In the genomic region with DNA sequence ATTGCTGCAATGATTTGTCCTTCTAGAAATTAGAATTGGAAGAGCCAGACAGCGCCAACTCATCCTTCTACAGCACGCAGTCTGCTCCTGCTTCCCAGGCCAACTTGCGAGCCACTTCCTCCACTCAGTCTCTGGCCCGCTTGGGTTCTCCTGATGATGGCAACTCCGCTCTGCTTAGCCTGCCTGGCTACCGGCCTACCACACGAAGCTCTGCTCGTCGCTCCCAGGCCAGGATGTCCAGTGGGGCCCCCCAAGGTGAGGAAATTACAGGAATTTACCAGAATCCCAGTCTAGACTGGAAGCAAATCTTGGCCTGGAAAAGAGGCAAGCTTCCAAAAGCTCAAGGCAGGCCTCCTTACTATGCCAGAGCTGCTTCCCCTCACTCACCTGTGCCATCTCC, we compare ENCODE assay signal across 26 mouse cellular contexts. TPM values are rescaled to one million over a fixed set of nuclear protein-coding genes. Genes with fewer than 3 reads are reported as not detected.
DNase-seq lines count a peak whose midpoint lies in the region; ATAC-seq lines count a peak whose summit lies in the region.
"Had no signal": no experiment of that assay in that cellular context is flagged by ENCODE, and none has a peak within 500 bp of the region (broad histone marks: within the 10 kb centered on the region; RNA-seq: fewer than 3 reads in every experiment).

No protein-coding gene starts in this region.

- intact Hi-C loops in heart, postnatal 36 days (cut with DNase I) = no loop called here

- peak; percentile 35 for DNase-seq in adrenal gland, adult 2 months
- DNase-seq in adrenal gland, adult 8-10 months = no peak
- no peak for DNase-seq in forebrain, embryonic 11.5 days (ENCODE audit: low spot score)
- DNase-seq in heart, postnatal 36 days = no peak
- peak; percentile 58 for DNase-seq in cerebellum, postnatal 14 days
- DNase-seq in right cerebral cortex, postnatal 10 days (ENCODE audit: low spot score in 2 of 2) = no peak
- DNase-seq: adrenal gland, postnatal 14 days; gastrocnemius, postnatal 10 days; kidney, adult 9 months; kidney, postnatal 10 days; lung, embryonic 14.5 days; lung, postnatal 14 days; right cerebral cortex, postnatal 4 days; thymus, adult 18-20 months; thymus, postnatal 25 days had no signal

- ATAC-seq in forebrain, embryonic 15.5 days (replicated peaks) = no peak
- no peak for ATAC-seq in forebrain, embryonic 11.5 days (replicated peaks; ENCODE audit: low FRiP score)
- no peak for ATAC-seq in heart, embryonic 13.5 days (ENCODE audit: extremely low read depth, insufficient number of reproducible peaks, low FRiP score, low TSS enrichment)
- ATAC-seq: intestine, postnatal 0 days had no signal

- no peaks in the 10 kb centered on the region for H3K4me1 ChIP-seq in forebrain, embryonic 15.5 days
- H3K4me1 ChIP-seq in forebrain, embryonic 11.5 days (replicated peaks; ENCODE audit: control insufficient read depth, insufficient read depth, low read length) = no peaks in the 10 kb centered on the region
- peaks cover 1% of the 10 kb centered on the region; the same call in 1 of the 2 replicates for H3K4me1 ChIP-seq in heart, embryonic 13.5 days
- H3K4me1 ChIP-seq: heart, embryonic 10.5 days; limb, embryonic 12.5 days; midbrain, embryonic 15.5 days had no signal

- no peak overlapping the region for H3K4me3 ChIP-seq in forebrain, embryonic 15.5 days
- H3K4me3 ChIP-seq in forebrain, embryonic 11.5 days (ENCODE audit: low read depth, low read length) = no peak overlapping the region
- no peak overlapping the region for H3K4me3 ChIP-seq in heart, embryonic 13.5 days
- H3K4me3 ChIP-seq: erythroblast, embryonic 14.5 days; heart, embryonic 10.5 days; limb, embryonic 12.5 days; liver, embryonic 15.5 days; midbrain, embryonic 15.5 days had no signal

- 88% methylated on average over 9 of the region's 9 CpGs for WGBS in forebrain, embryonic 15.5 days
- 93% methylated on average over 9 of the region's 9 CpGs for WGBS in forebrain, embryonic 11.5 days
- 92% methylated on average over 9 of the region's 9 CpGs for WGBS in heart, embryonic 13.5 days

- no peaks in the 10 kb centered on the region for H3K27me3 ChIP-seq in forebrain, embryonic 15.5 days
- H3K27me3 ChIP-seq in forebrain, embryonic 11.5 days (ENCODE audit: control insufficient read depth, insufficient read depth, low read length) = no peaks in the 10 kb centered on the region
- H3K27me3 ChIP-seq in heart, embryonic 13.5 days (replicated peaks) = no peaks in the 10 kb centered on the region
- H3K27me3 ChIP-seq: CH12.LX; limb, embryonic 12.5 days; liver, embryonic 15.5 days; midbrain, embryonic 15.5 days had no signal

- 0 out of 2 replicates have a peak overlapping the region, but pooled peaks have one; percentile 31 for H3K27ac ChIP-seq in forebrain, embryonic 15.5 days (replicated peaks)
- H3K27ac ChIP-seq in forebrain, embryonic 11.5 days (ENCODE audit: low read depth, low read length) = no peak overlapping the region
- 0 out of 2 replicates have a peak overlapping the region, but pooled peaks have one; percentile 15 for H3K27ac ChIP-seq in heart, embryonic 13.5 days (replicated peaks)
- H3K27ac ChIP-seq: heart, embryonic 10.5 days; hindbrain, embryonic 14.5 days; limb, embryonic 12.5 days; liver, embryonic 15.5 days; midbrain, embryonic 15.5 days; stomach, postnatal 0 days had no signal

- no peak overlapping the region for H3K9ac ChIP-seq in forebrain, embryonic 15.5 days (replicated peaks)
- no peak overlapping the region for H3K9ac ChIP-seq in forebrain, embryonic 11.5 days (ENCODE audit: low read length)
- no peak overlapping the region for H3K9ac ChIP-seq in heart, embryonic 13.5 days
- H3K9ac ChIP-seq: hindbrain, embryonic 14.5 days; limb, embryonic 12.5 days; liver, embryonic 15.5 days; lung, embryonic 14.5 days; midbrain, embryonic 15.5 days had no signal

- no peak overlapping the region for H3K4me2 ChIP-seq in forebrain, embryonic 15.5 days (replicated peaks)
- no peak overlapping the region for H3K4me2 ChIP-seq in forebrain, embryonic 11.5 days (ENCODE audit: low read depth, low read length, severe bottlenecking)
- no peak overlapping the region for H3K4me2 ChIP-seq in heart, embryonic 13.5 days
- H3K4me2 ChIP-seq: hindbrain, embryonic 14.5 days; limb, embryonic 12.5 days; liver, embryonic 15.5 days; lung, embryonic 14.5 days; midbrain, embryonic 15.5 days had no signal

- no peaks in the 10 kb centered on the region for H3K9me3 ChIP-seq in forebrain, embryonic 15.5 days
- no peaks in the 10 kb centered on the region for H3K9me3 ChIP-seq in forebrain, embryonic 11.5 days (ENCODE audit: control insufficient read depth, low read length)
- H3K9me3 ChIP-seq in heart, embryonic 13.5 days = no peaks in the 10 kb centered on the region
- H3K9me3 ChIP-seq: heart, embryonic 10.5 days; limb, embryonic 12.5 days; liver, embryonic 15.5 days; midbrain, embryonic 15.5 days had no signal

- H3K36me3 ChIP-seq in forebrain, embryonic 15.5 days = peaks cover 96% of the 10 kb centered on the region
- H3K36me3 ChIP-seq in forebrain, embryonic 11.5 days (ENCODE audit: control insufficient read depth, insufficient read depth, low read length) = peaks cover 47% of the 10 kb centered on the region
- H3K36me3 ChIP-seq in heart, embryonic 13.5 days = peaks cover 100% of the 10 kb centered on the region

RNA-seq across cellular contexts. Expression of a gene that starts 6.6 kb away (rescaled TPM):
- total RNA-seq in adrenal gland, adult 2 months (2021) = 10 to 100 TPM in 1 of 2 experiments, 1 to 10 TPM in 1; 6.1 to 22.2 TPM
- 15.5 and 18.2 TPM in 2 replicates for polyA plus RNA-seq in adrenal gland, adult 2 months (2012; rRNA removed)
- total RNA-seq in adrenal gland, adult 8-10 months (2022) = 10 to 100 TPM in 2 of 4 experiments, 1 to 10 TPM in 2; 8.1 to 12.5 (median 10.1) TPM
- 3.4 and 4.4 TPM in 2 replicates for polyA plus RNA-seq in forebrain, embryonic 15.5 days (2015; fragmentation: Nextera tagmentation; extraction: Ambion mirVana)
- 4.1 and 5.5 TPM in 2 replicates for polyA plus RNA-seq in forebrain, embryonic 11.5 days (2014; fragmentation: Nextera tagmentation; extraction: Ambion mirVana)
- polyA plus RNA-seq in heart, embryonic 13.5 days (2015; fragmentation: Nextera tagmentation; extraction: Ambion mirVana) = 1.5 and 1.9 TPM in 2 replicates
- 1 to 10 TPM; 7.3 to 8.6 TPM for total RNA-seq in heart, postnatal 36 days (2021)

RNA-seq across cellular contexts. Expression of a gene that starts 53.4 kb away (rescaled TPM):
- 10 to 100 TPM; 28.5 to 36.9 TPM for total RNA-seq in adrenal gland, adult 2 months (2021)
- 12.3 and 12.8 TPM in 2 replicates for polyA plus RNA-seq in adrenal gland, adult 2 months (2012; rRNA removed)
- total RNA-seq in adrenal gland, adult 8-10 months (2022) = 10 to 100 TPM; 34.1 to 56.0 (median 38.4) TPM
- polyA plus RNA-seq in forebrain, embryonic 15.5 days (2015; fragmentation: Nextera tagmentation; extraction: Ambion mirVana) = 32.1 and 33.0 TPM in 2 replicates
- 30.2 and 31.9 TPM in 2 replicates for polyA plus RNA-seq in forebrain, embryonic 11.5 days (2014; fragmentation: Nextera tagmentation; extraction: Ambion mirVana)
- 17.0 and 17.2 TPM in 2 replicates for polyA plus RNA-seq in heart, embryonic 13.5 days (2015; fragmentation: Nextera tagmentation; extraction: Ambion mirVana)
- total RNA-seq in heart, postnatal 36 days (2021) = 10 to 100 TPM; 20.3 to 26.3 TPM

RNA-seq across cellular contexts. Expression of a gene that starts 53.5 kb away (rescaled TPM):
- 10 to 100 TPM; 11.8 to 12.0 TPM for total RNA-seq in adrenal gland, adult 2 months (2021)
- polyA plus RNA-seq in adrenal gland, adult 2 months (2012; rRNA removed) = 22.3 and 29.9 TPM in 2 replicates
- 10 to 100 TPM; 12.4 to 23.7 (median 18.7) TPM for total RNA-seq in adrenal gland, adult 8-10 months (2022)
- polyA plus RNA-seq in forebrain, embryonic 15.5 days (2015; fragmentation: Nextera tagmentation; extraction: Ambion mirVana) = 40.3 TPM in 2 replicates
- 36.9 and 38.8 TPM in 2 replicates for polyA plus RNA-seq in forebrain, embryonic 11.5 days (2014; fragmentation: Nextera tagmentation; extraction: Ambion mirVana)
- polyA plus RNA-seq in heart, embryonic 13.5 days (2015; fragmentation: Nextera tagmentation; extraction: Ambion mirVana) = 19.3 and 25.2 TPM in 2 replicates
- total RNA-seq in heart, postnatal 36 days (2021) = 1 to 10 TPM; 5.6 to 8.2 TPM

RNA-seq across cellular contexts. Expression of a gene that starts 53.7 kb away (rescaled TPM):
- total RNA-seq in adrenal gland, adult 2 months (2021) = under 1 TPM; 0.63 to 0.79 TPM
- polyA plus RNA-seq in adrenal gland, adult 2 months (2012; rRNA removed) = 2.4 and 2.5 TPM in 2 replicates
- total RNA-seq in adrenal gland, adult 8-10 months (2022) = 1 to 10 TPM; 1.1 to 3.5 (median 1.5) TPM
- 1.5 and 1.9 TPM in 2 replicates for polyA plus RNA-seq in forebrain, embryonic 15.5 days (2015; fragmentation: Nextera tagmentation; extraction: Ambion mirVana)
- 2.1 and 2.4 TPM in 2 replicates for polyA plus RNA-seq in forebrain, embryonic 11.5 days (2014; fragmentation: Nextera tagmentation; extraction: Ambion mirVana)
- 0.91 and 1.0 TPM in 2 replicates for polyA plus RNA-seq in heart, embryonic 13.5 days (2015; fragmentation: Nextera tagmentation; extraction: Ambion mirVana)
- total RNA-seq in heart, postnatal 36 days (2021) = under 1 TPM; 0.27 to 0.94 TPM
- polyA plus RNA-seq: erythroblast, embryonic 14.5 days; intestine, postnatal 0 days had no signal

Comparison
In these comparisons a context has a peak if more than half of its experiments do, and no peak if none do; other contexts are left out.
1. DNase-seq: peak in adrenal gland, adult 2 months (single experiment) and cerebellum, postnatal 14 days (2 of 2); none in adrenal gland, adult 8-10 months (single experiment), forebrain, embryonic 11.5 days (single experiment), heart, postnatal 36 days (0 of 2) and right cerebral cortex, postnatal 10 days (0 of 2).